Mouse (Mus musculus): ENCODE results near the gene AA986860.

The AA986860 gene

GRCm38 (mm10) chr1:130734852-130735251, 3.1 kb downstream of the AA986860 start:
- no peak for DNase-seq (ENCODE audit: low spot score)

GRCm38 (mm10) chr1:130737411-130737881, 5.7 kb downstream of the AA986860 start:
- DNase-seq (ENCODE audit: low spot score), result no peak

GRCm38 (mm10) chr1:130737916-130738315, 6.1 kb downstream of the AA986860 start:
- no peak for DNase-seq (ENCODE audit: low spot score)

GRCm38 (mm10) chr1:130738551-130739106, 6.9 kb downstream of the AA986860 start:
- no peak for DNase-seq (ENCODE audit: low spot score)

GRCm38 (mm10) chr1:130739636-130740035, 7.9 kb downstream of the AA986860 start:
- DNase-seq (ENCODE audit: low spot score), result no peak

- DNase-seq (ENCODE audit: low spot score), result no peak
These were observed 8.5 kb downstream of the AA986860 start for GRCm38 (mm10) chr1:130740227-130740648.

- no peak for DNase-seq (ENCODE audit: low spot score)
These were observed 9.3 kb downstream of the AA986860 start for GRCm38 (mm10) chr1:130740781-130741720.

- no peak for DNase-seq (ENCODE audit: low spot score)
These were observed 10.4 kb downstream of the AA986860 start for GRCm38 (mm10) chr1:130742201-130742600.

GRCm38 (mm10) chr1:130743775-130744174, 12.0 kb downstream of the AA986860 start:
- no peak for DNase-seq (ENCODE audit: low spot score)

GRCm38 (mm10) chr1:130744217-130744616, 12.4 kb downstream of the AA986860 start:
- no peak for DNase-seq (ENCODE audit: low spot score)

- DNase-seq (ENCODE audit: low spot score), result no peak
These were observed 13.2 kb downstream of the AA986860 start for GRCm38 (mm10) chr1:130744961-130745360.

GRCm38 (mm10) chr1:130745591-130745990, 13.8 kb downstream of the AA986860 start:
- DNase-seq (ENCODE audit: low spot score), result no peak

GRCm38 (mm10) chr1:130746819-130747218, 15.0 kb downstream of the AA986860 start:
- no peak for DNase-seq (ENCODE audit: low spot score)

- DNase-seq (ENCODE audit: low spot score), result no peak
These were observed 27.9 kb downstream of the AA986860 start for GRCm38 (mm10) chr1:130759689-130760088.

GRCm38 (mm10) chr1:130761597-130761996, 29.8 kb downstream of the AA986860 start:
- DNase-seq (ENCODE audit: low spot score), result no peak

- DNase-seq (ENCODE audit: low spot score), result no peak
These were observed 30.4 kb downstream of the AA986860 start for GRCm38 (mm10) chr1:130762045-130762760.

- no peak for DNase-seq (ENCODE audit: low spot score)
These were observed 32.3 kb downstream of the AA986860 start for GRCm38 (mm10) chr1:130764027-130764461.

GRCm38 (mm10) chr1:130767066-130767465, 35.3 kb downstream of the AA986860 start:
- DNase-seq (ENCODE audit: low spot score), result peak; percentile 29

GRCm38 (mm10) chr1:130769925-130770324, 38.1 kb downstream of the AA986860 start:
- no peak for DNase-seq (ENCODE audit: low spot score)

- DNase-seq (ENCODE audit: low spot score), result no peak
These were observed 38.7 kb downstream of the AA986860 start for GRCm38 (mm10) chr1:130770487-130770886.

GRCm38 (mm10) chr1:130770981-130771494, 39.3 kb downstream of the AA986860 start:
- no peak for DNase-seq (ENCODE audit: low spot score)

- no peak for DNase-seq (ENCODE audit: low spot score)
These were observed 43.5 kb downstream of the AA986860 start for GRCm38 (mm10) chr1:130775234-130775633.
